Mouse (Mus musculus): Measurements from ENCODE around the gene Abca13. TPM values are rescaled to one million over a fixed set of nuclear protein-coding genes. Genes with fewer than 3 reads are reported as not detected.
"Not testable (repeated sequence)": the region's sequence is repeated elsewhere in the genome, so short reads cannot be mapped to it uniquely, and the experiment has no call there.

Abca13 gene
- total RNA-seq (2021): not detected

DNA sequence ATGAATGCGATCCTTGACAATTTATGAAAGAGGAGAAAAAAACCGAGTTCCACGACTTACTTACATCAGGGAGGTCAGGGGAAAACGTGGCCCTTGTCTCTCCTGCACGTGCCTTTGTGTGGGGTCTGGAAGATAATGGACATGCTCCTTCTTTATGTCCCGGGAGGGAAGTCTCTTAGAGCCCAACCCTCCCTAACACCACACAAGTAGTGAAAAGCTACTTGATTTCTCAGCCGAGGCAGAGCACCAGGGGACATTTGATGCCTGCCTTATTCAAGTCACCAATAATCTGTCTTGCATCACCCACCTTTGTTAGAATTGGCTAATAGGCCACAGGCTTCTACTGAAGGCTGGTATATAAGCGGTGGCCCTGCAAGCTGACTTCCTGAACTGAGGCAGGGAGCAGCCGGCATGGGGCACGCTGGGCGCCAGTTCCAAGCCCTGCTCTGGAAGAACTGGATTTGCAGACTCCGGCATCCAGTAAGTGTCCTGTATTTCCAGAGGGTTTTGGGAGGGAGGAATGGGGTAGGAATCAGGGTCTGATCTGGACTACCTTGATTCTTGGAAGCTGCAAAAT, at the start of gene Abca13:
Gene Abca13 (plus strand): TSS at position 388 of the 577 bp plus-strand sequence.
- no peak for DNase-seq
- intact Hi-C loops (cut with DNase I): no loop called here

- intact Hi-C loops (cut with DNase I): no loop called here
- no peak for DNase-seq
Observed at GRCm38 (mm10) chr11:9145113-9145512, 46.6 kb upstream of the Abca13 start.

GRCm38 (mm10) chr11:9146115-9146514, 45.6 kb upstream of the Abca13 start:
- intact Hi-C loops (cut with DNase I): no loop called here
- DNase-seq: no peak

GRCm38 (mm10) chr11:9146683-9147082, 45.1 kb upstream of the Abca13 start:
- intact Hi-C loops (cut with DNase I): no loop called here

DNA sequence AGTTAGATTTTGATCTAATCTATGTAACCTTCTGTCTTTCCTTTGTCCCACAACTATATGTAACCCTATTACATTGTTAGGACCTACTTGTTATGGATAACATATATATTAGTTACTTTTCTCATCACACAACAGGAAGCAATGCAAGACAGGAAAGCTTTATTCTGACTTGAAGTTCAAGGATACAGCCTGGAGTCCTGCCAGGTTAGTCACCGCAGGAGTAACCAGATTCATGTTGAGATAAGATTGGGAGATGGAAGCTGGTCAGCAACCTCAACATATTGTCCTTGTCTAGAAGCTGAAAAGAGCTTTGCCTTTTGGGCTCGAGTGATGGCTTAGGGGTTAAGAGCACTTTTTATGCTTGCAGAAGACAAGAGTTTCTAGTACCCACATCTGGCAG, 43.5 kb upstream of the Abca13 start:
- intact Hi-C loops (cut with DNase I): no loop called here
- DNase-seq: no peak

More at GRCm38 (mm10) chr11:9146683-9147082, 45.1 kb upstream of the Abca13 start:
- no peak for DNase-seq

- intact Hi-C loops (cut with DNase I); DNase-seq: not testable (repeated sequence)
Observed at GRCm38 (mm10) chr11:9150403-9150802, 41.3 kb upstream of the Abca13 start.

GRCm38 (mm10) chr11:9159953-9160352, 31.8 kb upstream of the Abca13 start:
- no peak for DNase-seq
- intact Hi-C loops (cut with DNase I): no loop called here

DNA sequence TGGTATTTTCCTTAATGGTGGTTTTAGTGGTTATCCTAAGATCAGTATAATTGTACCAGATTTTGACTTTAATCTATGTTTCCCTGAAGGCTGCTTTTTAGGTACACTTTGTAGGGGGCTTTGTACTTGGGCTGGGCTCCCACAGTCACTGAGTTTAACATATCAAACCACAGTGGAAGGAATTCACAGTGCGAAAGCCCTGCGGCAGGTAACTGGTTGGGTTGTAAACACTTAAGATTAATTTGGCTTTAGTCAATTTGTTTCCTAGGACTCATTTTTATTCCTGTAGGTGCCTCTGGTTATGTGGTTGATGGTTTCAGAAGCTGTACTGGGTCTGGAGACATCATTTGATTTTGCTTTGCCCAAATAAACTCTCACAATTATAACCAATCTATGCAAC, 24.4 kb upstream of the Abca13 start:
- DNase-seq: no peak
- intact Hi-C loops (cut with DNase I): no loop called here

- intact Hi-C loops (cut with DNase I): no loop called here
- DNase-seq: no peak
Observed at GRCm38 (mm10) chr11:9181477-9181876, 10.3 kb upstream of the Abca13 start.

GRCm38 (mm10) chr11:9189471-9189870, 2.3 kb upstream of the Abca13 start:
- intact Hi-C loops (cut with DNase I); DNase-seq: not testable (repeated sequence)

DNA sequence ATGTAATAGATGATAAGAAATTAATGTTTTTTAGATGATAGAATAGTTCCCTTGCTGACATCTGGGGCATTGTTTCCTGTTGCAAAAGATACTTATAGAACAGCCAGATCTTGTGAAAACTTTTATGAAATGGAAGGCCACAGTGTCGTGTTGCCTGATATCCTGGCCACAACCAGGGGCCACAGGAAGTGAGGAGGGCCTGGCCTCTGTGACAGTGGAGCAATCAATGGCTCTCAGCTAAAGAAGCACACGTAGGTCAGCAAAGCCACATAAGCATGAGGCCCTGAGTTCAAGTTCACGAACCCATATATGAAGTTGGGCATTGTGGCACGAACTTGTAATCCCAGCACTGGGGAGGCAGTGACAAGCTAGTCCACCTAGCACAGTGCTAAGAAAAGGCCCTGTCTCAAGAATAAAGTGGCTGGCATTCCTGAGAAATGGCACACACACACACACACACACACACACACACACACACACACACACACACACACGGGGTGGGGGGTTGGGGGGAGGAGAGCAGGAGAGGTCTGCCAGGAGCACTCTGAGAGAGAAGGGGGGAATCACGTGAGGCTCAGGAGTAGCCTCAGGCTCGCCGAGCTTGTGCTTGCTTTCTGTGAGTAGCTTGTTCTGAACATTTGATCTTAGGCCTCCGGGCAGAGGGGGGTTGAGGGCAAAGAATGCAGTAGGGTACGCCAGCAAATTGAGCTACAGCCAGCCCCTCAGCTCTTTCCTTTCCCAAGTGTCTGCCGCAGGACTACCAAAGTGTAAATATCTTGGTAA, 779 bp upstream of the Abca13 start:
- no peak for DNase-seq
- intact Hi-C loops (cut with DNase I): no loop called here

DNA sequence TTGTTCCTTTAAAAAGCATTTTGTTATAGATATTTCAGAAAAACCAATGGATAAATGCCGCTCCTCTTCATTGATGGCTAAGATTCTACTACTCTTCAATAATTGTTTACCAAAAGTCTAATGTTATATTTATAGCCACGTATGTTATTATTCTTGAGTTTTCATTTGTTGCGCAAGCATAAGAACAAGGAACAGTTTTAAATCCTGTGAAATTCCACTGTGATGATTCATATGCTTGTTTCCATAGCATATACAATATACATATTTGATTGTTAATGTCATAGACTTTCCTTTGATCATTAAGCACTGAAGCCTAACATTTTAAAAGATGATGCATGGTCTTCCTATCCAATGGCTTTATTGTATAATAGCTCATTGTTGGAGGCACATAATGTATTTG, 3.1 kb downstream of the Abca13 start:
- DNase-seq: no peak
- intact Hi-C loops (cut with DNase I): no loop called here

DNA sequence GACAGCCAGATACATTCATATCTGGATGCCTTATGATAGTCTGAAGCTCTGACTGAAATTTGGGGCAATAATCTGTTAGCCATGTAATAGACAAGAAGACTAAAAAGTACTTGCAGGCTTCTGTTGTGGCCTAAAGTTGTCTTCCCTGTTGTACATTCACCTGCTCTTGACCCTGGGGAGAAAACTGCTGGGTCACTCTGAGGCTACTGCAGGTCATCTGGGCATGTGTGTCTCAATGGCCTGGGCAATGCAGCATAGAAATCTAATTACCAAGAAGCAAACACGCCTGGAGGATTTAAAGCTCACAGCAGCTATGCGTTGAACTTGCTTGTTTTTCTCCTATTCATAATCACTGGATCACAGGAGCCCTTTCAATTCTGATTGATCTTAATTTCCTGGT, 8.1 kb downstream of the Abca13 start:
- no peak for DNase-seq
- intact Hi-C loops (cut with DNase I): no loop called here

- no peak for DNase-seq
- intact Hi-C loops (cut with DNase I): no loop called here
Observed at GRCm38 (mm10) chr11:9210707-9211106, 19.0 kb downstream of the Abca13 start.

GRCm38 (mm10) chr11:9213580-9213979, 21.8 kb downstream of the Abca13 start:
- intact Hi-C loops (cut with DNase I): no loop called here
- no peak for DNase-seq

DNA sequence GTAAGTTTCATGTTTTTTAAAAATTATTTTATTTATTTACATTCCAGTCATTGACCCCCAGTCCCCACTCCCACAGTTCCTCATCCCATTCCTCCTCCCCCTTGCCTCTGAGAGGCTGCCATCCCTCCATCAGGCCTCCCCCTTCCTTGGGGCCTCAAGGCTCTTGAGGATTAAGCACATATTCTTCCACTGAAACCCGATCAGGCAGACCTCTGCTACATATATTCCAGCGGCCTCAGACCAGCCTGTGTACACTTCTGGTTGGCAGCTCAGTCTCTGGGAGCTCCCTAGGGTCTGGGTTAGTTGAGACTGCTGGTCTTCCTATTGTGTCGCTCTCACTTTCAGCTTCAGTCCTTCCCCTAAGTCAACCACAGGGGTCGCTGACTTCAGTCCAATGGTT, 24.5 kb downstream of the Abca13 start:
- intact Hi-C loops (cut with DNase I): no loop called here
- DNase-seq: no peak

GRCm38 (mm10) chr11:9220501-9220900, 28.8 kb downstream of the Abca13 start:
- intact Hi-C loops (cut with DNase I): no loop called here
- no peak for DNase-seq

DNA sequence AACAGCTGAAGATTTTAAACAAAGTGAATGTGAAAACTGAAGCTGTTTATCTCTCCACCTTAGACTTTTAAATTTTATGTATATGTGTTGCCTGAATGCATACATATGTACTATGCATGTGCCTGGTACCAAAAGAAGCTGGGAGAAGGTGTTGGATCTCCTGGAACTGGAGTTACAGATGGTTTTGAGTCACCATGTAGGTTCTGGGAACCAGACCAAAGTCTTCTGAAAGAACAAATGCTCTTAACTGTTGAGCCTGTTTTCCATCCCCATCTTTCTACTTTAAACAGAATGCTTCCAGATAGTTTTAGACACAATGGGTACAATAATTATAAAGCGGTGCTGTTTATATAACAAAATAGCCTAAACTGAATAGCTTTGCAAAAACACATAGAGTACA, 29.9 kb downstream of the Abca13 start:
- no peak for DNase-seq
- intact Hi-C loops (cut with DNase I): no loop called here

- DNase-seq: no peak
- intact Hi-C loops (cut with DNase I): no loop called here
Observed at GRCm38 (mm10) chr11:9226399-9226798, 34.7 kb downstream of the Abca13 start.

GRCm38 (mm10) chr11:9249627-9250026, 57.9 kb downstream of the Abca13 start:
- intact Hi-C loops (cut with DNase I); DNase-seq: not testable (repeated sequence)

DNA sequence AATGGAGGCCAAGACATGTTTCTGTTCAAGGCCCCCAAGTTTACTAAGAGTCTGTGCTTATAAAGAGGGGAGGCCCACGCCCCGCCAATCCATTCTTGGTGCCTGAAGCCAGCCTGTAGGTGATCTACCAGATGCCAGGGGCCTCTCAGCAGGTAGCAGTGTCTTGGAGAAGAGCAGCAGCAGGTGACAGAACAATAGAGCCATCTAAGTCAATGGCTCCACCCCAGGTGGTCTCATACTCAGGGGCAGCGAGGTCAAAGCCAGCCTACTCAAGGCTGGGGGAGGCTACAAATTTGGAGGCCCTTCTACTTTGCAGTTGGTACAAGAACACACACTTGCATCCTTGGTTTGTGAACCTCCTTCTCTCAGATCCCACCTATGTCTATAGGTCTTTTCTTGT, 71.3 kb downstream of the Abca13 start:
- DNase-seq; intact Hi-C loops (cut with DNase I): not testable (repeated sequence)

- DNase-seq: no peak
- intact Hi-C loops (cut with DNase I): no loop called here
Observed at GRCm38 (mm10) chr11:9269090-9269489, 77.3 kb downstream of the Abca13 start.
